ENCODE assay signal across 1 mouse cellular context in the genomic region with DNA sequence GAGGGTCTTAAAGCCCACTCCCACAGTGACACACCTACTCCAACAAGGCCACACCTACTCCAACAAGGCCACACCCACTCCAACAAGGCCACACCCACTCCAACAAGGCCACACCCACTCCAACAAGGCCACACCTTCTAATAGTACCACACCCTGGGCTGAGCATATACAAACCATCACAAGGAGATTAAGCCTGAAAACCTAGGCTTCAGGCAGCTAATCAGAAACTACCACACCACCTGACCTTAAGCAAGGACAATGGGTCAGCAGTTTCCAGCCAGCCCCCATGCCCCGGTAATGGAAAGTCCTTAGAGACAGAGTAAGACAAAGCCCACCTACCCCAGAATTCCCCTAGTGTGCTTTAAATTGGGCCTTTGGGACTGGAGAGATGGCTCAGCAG. TPM values are rescaled to one million over a fixed set of nuclear protein-coding genes. Genes with fewer than 3 reads are reported as not detected.
"Had no signal": no experiment of that assay in that cellular context is flagged by ENCODE, and none has a peak within 500 bp of the region (broad histone marks: within the 10 kb centered on the region; RNA-seq: fewer than 3 reads in every experiment).

No protein-coding gene starts in this region.

RNA-seq across cellular contexts. Expression of gene Draxin, which starts 58.3 kb away (rescaled TPM):
- polyA plus RNA-seq: heart, embryonic 15.5 days had no signal
